In the genomic region with DNA sequence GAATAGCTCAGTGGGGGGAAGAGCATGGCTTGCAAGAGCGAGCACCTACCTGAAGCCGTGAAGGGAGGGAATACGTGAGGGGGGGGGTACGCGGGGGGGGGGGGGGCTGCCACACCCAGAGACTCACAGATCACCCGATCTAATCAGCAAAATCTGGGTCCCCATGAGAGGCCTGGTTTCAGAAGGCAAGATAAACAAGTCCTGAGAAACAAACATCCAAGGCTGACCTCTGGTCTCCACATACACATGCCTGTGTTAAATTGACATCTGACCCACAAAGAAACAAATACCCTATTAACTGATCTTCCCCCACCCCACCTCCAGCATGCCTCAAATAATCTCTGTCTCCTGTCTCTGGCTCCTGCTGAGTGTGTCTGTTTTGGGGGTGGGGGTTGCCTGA, we compare ENCODE assay signal across 9 mouse cellular contexts. TPM values are rescaled to one million over a fixed set of nuclear protein-coding genes. Genes with fewer than 3 reads are reported as not detected.
DNase-seq lines count a peak whose midpoint lies in the region; ATAC-seq lines count a peak whose summit lies in the region.
"Had no signal": no experiment of that assay in that cellular context is flagged by ENCODE, and none has a peak within 500 bp of the region (broad histone marks: within the 10 kb centered on the region; RNA-seq: fewer than 3 reads in every experiment).

No protein-coding gene starts in this region.

- 0 out of 2 replicates have a peak, but pooled peaks cover 5% of the 10 kb centered on the region for H3K36me3 ChIP-seq in lung, embryonic 15.5 days
- no peaks in the 10 kb centered on the region for H3K36me3 ChIP-seq in forebrain, embryonic 15.5 days
- peaks cover 7% of the 10 kb centered on the region for H3K36me3 ChIP-seq in liver, embryonic 11.5 days (ENCODE audit: control insufficient read depth, insufficient read depth, low read length)
- peaks cover 8% of the 10 kb centered on the region; the same call in 1 of the 2 replicates for H3K36me3 ChIP-seq in stomach, embryonic 14.5 days (ENCODE audit: control insufficient read depth, insufficient read depth, low read length)

- H3K27me3 ChIP-seq in lung, embryonic 15.5 days: peaks cover 4% of the 10 kb centered on the region; the same call in 1 of the 2 replicates
- no peaks in the 10 kb centered on the region for H3K27me3 ChIP-seq in forebrain, embryonic 15.5 days
- H3K27me3 ChIP-seq in liver, embryonic 11.5 days (replicated peaks; ENCODE audit: control insufficient read depth, insufficient read depth, low read length): no peaks in the 10 kb centered on the region
- no peaks in the 10 kb centered on the region for H3K27me3 ChIP-seq in stomach, embryonic 14.5 days (ENCODE audit: control insufficient read depth, insufficient read depth, low read length)

- peaks cover 34% of the 10 kb centered on the region for H3K4me1 ChIP-seq in lung, embryonic 15.5 days
- peaks cover 34% of the 10 kb centered on the region for H3K4me1 ChIP-seq in forebrain, embryonic 15.5 days
- peaks cover 38% of the 10 kb centered on the region for H3K4me1 ChIP-seq in liver, embryonic 11.5 days (replicated peaks; ENCODE audit: control insufficient read depth, insufficient read depth, low read length)
- H3K4me1 ChIP-seq in stomach, embryonic 14.5 days (ENCODE audit: control insufficient read depth, insufficient read depth, low read length): peaks cover 11% of the 10 kb centered on the region

- 0 out of 2 replicates have a peak overlapping the region, but pooled peaks have one; percentile 73 for H3K4me3 ChIP-seq in lung, embryonic 15.5 days
- H3K4me3 ChIP-seq in forebrain, embryonic 15.5 days: peak overlapping the region; percentile 84
- no peak overlapping the region for H3K4me3 ChIP-seq in liver, embryonic 11.5 days (ENCODE audit: low read depth, low read length)
- H3K4me3 ChIP-seq in stomach, embryonic 14.5 days (ENCODE audit: low read depth, low read length): peak overlapping the region; percentile 82; the same call in 1 of the 2 replicates

- no peak overlapping the region for H3K27ac ChIP-seq in lung, embryonic 15.5 days
- H3K27ac ChIP-seq in forebrain, embryonic 15.5 days (replicated peaks): no peak overlapping the region
- H3K27ac ChIP-seq in liver, embryonic 11.5 days (ENCODE audit: low read depth, low read length): no peak overlapping the region
- no peak overlapping the region for H3K27ac ChIP-seq in stomach, embryonic 14.5 days (ENCODE audit: low read length)

- no peak for DNase-seq in lung, postnatal 10 days
- DNase-seq in liver, embryonic 11.5 days (ENCODE audit: low spot score): no peak
- no peak for DNase-seq in cerebellum, postnatal 14 days
- no peak for DNase-seq in frontal cortex, postnatal 25 days (ENCODE audit: low spot score in 2 of 2)
- DNase-seq: thymus, adult 2 months had no signal

- WGBS in lung, embryonic 15.5 days: 0% methylated on average over 3 of the region's 6 CpGs
- 6% methylated on average over 2 of the region's 6 CpGs for WGBS in forebrain, embryonic 15.5 days
- 25% methylated on average over 2 of the region's 6 CpGs for WGBS in liver, embryonic 11.5 days
- 7% methylated on average over 4 of the region's 6 CpGs for WGBS in stomach, embryonic 14.5 days

- H3K4me2 ChIP-seq in lung, embryonic 15.5 days: peak overlapping the region; percentile 93
- peak overlapping the region; percentile 91 for H3K4me2 ChIP-seq in forebrain, embryonic 15.5 days (replicated peaks)
- peak overlapping the region; percentile 100 for H3K4me2 ChIP-seq in liver, embryonic 11.5 days
- peak overlapping the region; percentile 81 for H3K4me2 ChIP-seq in stomach, embryonic 14.5 days (replicated peaks; ENCODE audit: low read depth, low read length)

- no peaks in the 10 kb centered on the region for H3K9me3 ChIP-seq in lung, embryonic 15.5 days
- no peaks in the 10 kb centered on the region for H3K9me3 ChIP-seq in forebrain, embryonic 15.5 days
- no peaks in the 10 kb centered on the region for H3K9me3 ChIP-seq in liver, embryonic 11.5 days (ENCODE audit: control insufficient read depth, low read length)
- H3K9me3 ChIP-seq in stomach, embryonic 14.5 days (ENCODE audit: control insufficient read depth, low read depth, low read length): no peaks in the 10 kb centered on the region

- ATAC-seq in lung, embryonic 15.5 days (ENCODE audit: borderline replicate concordance, extremely low read depth, low FRiP score, low TSS enrichment): no peak
- no peak for ATAC-seq in forebrain, embryonic 15.5 days (replicated peaks)
- ATAC-seq in liver, embryonic 11.5 days (replicated peaks; ENCODE audit: low FRiP score): no peak
- ATAC-seq in stomach, embryonic 14.5 days (ENCODE audit: insufficient number of reproducible peaks, insufficient read depth, low FRiP score, low read depth): no peak
- ATAC-seq in megakaryocyte progenitor cell, adult 5-6 weeks (replicated peaks; ENCODE audit: poor library complexity): no peak

- H3K9ac ChIP-seq in lung, embryonic 15.5 days: no peak overlapping the region
- no peak overlapping the region for H3K9ac ChIP-seq in forebrain, embryonic 15.5 days (replicated peaks)
- H3K9ac ChIP-seq in liver, embryonic 11.5 days (ENCODE audit: low read depth, low read length): no peak overlapping the region
- H3K9ac ChIP-seq in stomach, embryonic 14.5 days (replicated peaks; ENCODE audit: low read depth, low read length): no peak overlapping the region

RNA-seq across cellular contexts. Expression of a gene that starts 1.8 kb away (rescaled TPM):
- polyA plus RNA-seq in lung, embryonic 15.5 days (2015; fragmentation: Nextera tagmentation; extraction: Ambion mirVana): 44.6 and 47.2 TPM in 2 replicates
- polyA plus RNA-seq in forebrain, embryonic 15.5 days (2015; fragmentation: Nextera tagmentation; extraction: Ambion mirVana): 32.9 and 35.8 TPM in 2 replicates
- 39.8 and 41.1 TPM in 2 replicates for polyA plus RNA-seq in liver, embryonic 11.5 days (2014; fragmentation: Nextera tagmentation; extraction: Ambion mirVana)
- 27.8 and 34.7 TPM in 2 replicates for polyA plus RNA-seq in stomach, embryonic 14.5 days (2014; fragmentation: Nextera tagmentation; extraction: Ambion mirVana)
- total RNA-seq in megakaryocyte progenitor cell, adult 5-6 weeks (2015): 21.2 and 22.5 TPM in 2 replicates
- total RNA-seq in megakaryocyte progenitor cell, adult 5-6 weeks (2017): 41.3 and 52.0 TPM in 2 replicates
